Mouse (Mus musculus): ENCODE measurements around the gene Bicc1.

Gene Bicc1

DNA sequence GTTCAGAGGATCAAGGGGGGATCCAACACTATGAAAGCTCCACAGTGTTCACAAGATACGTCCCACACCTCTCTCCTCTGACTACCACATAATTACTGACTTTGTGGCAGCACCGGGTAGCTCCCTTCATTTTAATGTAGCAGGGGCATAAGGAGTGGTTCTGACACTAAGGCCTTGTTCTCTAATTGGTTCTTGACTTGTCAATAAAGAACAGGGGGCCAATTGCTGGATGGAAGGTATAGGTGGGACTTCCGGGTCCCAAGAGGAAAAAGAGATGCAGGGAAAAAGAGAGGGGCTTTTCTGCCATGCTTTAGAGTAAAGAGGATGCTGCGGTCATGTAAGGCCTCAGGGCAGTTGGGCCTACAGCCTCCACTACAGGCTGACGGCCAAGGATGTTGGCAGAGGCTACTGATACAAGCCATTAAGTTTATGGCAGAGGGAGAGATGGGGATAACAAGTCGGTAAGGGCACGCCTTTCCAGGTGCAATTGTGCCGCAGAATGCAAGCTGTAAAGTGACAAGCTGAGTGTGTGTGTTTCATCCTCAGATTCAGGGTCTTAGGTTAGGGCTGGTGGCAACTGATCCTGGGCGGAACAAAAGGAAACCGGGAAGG, 108.7 kb downstream of the Bicc1 start:
- DNase-seq: no peak

GRCm38 (mm10) chr10:71049294-71049693, 110.2 kb downstream of the Bicc1 start:
- DNase-seq: no peak

GRCm38 (mm10) chr10:71044410-71044809, 115.1 kb downstream of the Bicc1 start:
- DNase-seq: no peak

- no peak for DNase-seq
Observed at GRCm38 (mm10) chr10:71041874-71042273, 117.6 kb downstream of the Bicc1 start.

DNA sequence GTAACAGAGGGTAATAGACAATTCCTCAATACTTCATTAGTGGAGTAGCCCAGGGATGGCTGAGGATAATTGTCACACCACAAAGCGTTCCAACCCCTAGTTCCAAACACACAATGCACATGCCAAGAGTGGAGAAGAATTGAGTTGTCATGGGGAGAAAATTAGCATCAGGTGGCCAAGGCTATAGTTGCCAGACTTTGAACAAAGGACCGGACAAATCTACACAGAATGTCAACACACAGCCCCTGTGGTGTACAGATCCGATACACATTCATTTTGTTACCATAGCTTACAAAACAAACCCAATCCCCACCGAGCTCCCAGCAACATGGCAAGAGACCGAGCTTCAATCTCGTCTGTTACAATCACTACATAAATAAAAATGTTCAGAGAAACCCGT, 123.0 kb downstream of the Bicc1 start:
- no peak for DNase-seq

GRCm38 (mm10) chr10:71028996-71029395, 130.5 kb downstream of the Bicc1 start:
- peak; percentile 17 to 24 for DNase-seq

GRCm38 (mm10) chr10:71028066-71028844, 131.2 kb downstream of the Bicc1 start:
- no peak for DNase-seq

DNA sequence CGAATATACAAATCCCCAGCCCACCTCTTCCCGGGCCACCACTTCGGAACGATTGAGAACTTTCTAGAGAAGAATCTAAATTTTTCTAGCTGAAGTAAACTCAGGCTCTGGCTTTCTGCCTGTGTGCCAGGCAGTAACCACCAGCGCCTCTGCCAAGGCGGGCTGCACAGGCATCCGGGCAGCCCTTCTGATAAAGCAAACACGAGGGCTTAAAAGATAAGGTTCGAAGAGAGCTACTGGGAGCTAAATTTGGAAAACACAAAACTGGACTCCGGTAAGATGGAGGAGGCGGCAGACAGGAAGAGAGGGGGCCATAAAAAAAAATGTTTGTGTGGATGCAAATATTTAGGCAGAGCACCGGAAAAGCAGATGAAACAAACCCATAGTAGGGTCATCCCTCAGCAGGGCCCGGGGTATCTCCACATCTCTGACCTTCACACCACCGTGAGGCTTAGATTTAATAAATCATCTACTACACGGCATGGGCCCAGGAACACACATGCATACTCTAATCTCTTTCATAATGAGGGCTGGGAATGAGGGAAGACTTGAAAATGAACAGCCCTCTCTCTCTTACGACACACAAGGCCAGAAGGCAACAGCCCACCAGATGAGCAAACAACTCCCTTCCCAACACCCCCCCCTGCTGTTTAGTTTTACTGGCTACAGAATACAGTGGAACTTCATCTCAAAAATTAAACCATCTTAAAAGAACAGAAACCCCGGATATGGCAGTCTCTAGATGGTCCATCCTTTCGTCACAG, 134.2 kb downstream of the Bicc1 start:
- DNase-seq: no peak

- DNase-seq: no peak
Observed at GRCm38 (mm10) chr10:71024681-71025080, 134.8 kb downstream of the Bicc1 start.

GRCm38 (mm10) chr10:71023471-71023870, 136.0 kb downstream of the Bicc1 start:
- DNase-seq: no peak

GRCm38 (mm10) chr10:71020459-71020858, 139.0 kb downstream of the Bicc1 start:
- DNase-seq: no peak

GRCm38 (mm10) chr10:71019836-71020235, 139.7 kb downstream of the Bicc1 start:
- DNase-seq: no peak

- no peak for DNase-seq
Observed at GRCm38 (mm10) chr10:71009771-71010496, 149.6 kb downstream of the Bicc1 start.

- no peak for DNase-seq
Observed at GRCm38 (mm10) chr10:71008721-71009120, 150.8 kb downstream of the Bicc1 start.

DNA sequence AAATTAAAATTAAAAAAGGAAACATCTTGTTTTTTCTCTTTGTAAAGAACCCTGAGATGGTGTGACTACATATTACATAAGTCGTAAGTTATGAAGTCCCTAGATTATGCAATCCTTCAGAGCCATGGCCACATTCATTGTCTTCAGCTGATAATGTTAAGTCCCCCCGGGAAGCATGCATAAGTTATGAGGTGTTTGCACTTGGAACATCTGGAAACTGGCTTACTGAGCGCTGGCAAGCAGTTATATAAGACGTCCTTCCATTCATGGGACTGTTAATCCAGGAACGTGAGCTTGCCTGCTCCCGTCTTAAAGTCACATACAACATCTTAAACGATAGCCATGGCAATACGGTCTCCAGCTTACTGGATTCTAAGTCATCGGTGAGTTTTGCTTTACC, 151.5 kb downstream of the Bicc1 start:
- DNase-seq: no peak

GRCm38 (mm10) chr10:71007516-71007915, 152.0 kb downstream of the Bicc1 start:
- no peak for DNase-seq

GRCm38 (mm10) chr10:71007001-71007400, 152.5 kb downstream of the Bicc1 start:
- DNase-seq: no peak

DNA sequence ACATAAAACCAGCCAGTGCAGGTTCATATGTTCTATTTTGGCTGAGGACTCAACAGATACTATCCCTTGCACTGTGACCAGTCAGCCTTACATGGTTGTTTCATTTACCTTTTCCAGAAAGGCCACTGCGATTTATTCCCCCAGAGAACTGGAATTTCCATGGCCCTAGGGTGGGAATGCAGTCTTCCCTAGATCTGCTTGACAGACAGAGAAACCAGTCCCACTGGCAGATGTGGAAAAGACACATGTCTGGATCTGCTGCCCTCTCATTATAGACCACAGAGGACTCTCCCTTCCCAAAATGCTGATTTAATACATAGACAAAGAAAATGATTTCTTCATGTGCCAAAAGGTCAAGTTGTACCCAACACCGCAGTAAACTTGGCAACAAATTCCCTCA, 156.6 kb downstream of the Bicc1 start:
- DNase-seq: no peak

DNA sequence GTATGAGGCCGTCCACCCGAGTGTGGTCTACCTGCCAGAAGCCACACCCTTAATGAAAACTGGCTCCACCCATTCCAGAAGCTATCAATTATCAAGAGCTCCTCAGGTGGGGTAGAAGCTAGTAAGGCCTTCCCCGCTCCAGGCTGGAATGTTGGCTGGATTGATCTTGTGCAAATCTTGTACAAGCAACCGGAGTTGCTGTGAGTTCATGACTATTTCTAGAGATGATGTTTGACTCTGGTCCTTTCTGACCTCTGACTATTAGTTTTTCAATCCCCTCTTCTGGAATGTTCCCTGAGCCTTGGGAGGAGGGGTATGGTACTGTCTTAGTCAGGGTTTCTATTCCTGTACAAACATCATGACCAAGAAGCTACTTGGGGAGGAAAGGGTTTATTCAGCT, 157.3 kb downstream of the Bicc1 start:
- no peak for DNase-seq

- peak; percentile 5 to 13 for DNase-seq
Observed at GRCm38 (mm10) chr10:70998136-70998535, 161.4 kb downstream of the Bicc1 start.

- DNase-seq: no peak
Observed at GRCm38 (mm10) chr10:70996051-70996450, 163.4 kb downstream of the Bicc1 start.

DNA sequence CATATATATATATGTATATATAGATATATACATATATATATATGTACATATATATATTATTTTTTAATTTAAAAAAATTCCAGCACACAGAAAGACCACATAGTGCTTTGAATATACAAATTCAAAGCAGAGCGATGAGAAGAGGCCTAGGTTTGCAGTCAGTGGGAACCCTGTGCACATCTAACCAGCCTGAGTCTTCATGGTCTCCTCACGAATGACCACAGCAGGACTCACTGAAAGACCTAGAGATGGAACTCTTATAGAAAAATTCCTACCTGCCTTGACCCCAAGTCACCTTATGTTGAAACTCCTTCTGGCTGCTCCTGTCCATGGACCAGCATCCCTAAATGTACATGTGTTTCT, 165.4 kb downstream of the Bicc1 start:
- no peak for DNase-seq

DNA sequence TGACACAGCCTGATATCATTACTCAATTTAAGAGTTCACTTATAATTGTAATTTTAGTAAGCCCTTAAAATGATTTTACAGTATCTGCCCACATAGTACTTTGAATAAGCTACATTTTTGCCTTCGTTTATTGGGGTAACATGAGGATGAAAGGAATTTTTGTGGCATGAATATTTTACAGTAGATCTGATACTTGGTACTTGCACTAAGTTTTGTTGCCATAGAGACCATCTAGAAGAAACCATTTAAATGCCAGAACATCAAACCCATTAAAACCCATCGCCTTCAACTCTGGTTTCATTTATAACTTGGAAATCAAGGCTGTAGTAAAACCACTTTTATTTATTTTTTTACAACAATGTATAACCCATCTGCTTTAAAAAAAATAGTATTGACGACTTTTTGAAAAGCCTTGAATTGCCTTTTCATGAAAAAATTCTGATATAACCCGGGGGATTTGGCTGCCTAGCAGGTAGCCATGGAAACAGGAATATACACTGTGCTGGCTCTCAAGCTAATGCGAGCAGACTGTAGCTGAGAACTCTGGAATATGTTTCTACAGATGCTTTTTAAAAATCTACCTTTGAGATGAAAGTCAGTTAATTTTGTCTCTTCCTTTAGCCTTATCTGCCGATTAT, 165.9 kb downstream of the Bicc1 start:
- no peak for DNase-seq

All from cerebellum, postnatal 36 days (tissue).